Mouse (Mus musculus): ENCODE measurements around the gene Tspan5.

DNA sequence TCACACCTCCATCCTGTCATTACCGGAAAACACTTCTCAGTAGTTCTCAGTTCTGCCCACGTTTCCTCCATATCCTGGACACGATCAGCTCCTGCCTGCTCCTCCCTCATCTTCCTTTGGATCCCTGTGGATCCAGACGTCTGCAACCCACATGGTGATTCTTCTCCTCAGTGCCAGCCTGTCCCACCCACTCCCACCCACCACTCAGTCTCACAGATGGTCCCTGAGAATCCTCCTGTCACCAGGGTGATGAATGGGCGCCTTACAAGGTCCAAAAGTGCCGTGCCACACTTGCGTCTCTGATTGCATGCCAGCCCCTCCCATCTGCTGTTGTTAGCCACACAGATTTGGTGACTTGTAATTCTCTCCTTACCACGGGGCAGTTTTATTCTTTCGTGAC is 119.0 kb downstream of the Tspan5 start:
- TF ChIP-seq POLR2A (IDR thresholded peaks at IDR 0.05; ENCODE audit: borderline replicate concordance, extremely low read depth, low read depth, low read length) (no peak), CTCF (IDR thresholded peaks at IDR 0.05; ENCODE audit: insufficient read depth, low read length) (no peak)

Data from lung, adult 2 months (tissue).